Mouse (Mus musculus) hindbrain, embryonic 14.5 days (tissue): ENCODE results near the gene Psmd12. TPM values are rescaled to one million over a fixed set of nuclear protein-coding genes. Genes with fewer than 3 reads are reported as not detected.

Experiments used
- ATAC-seq: fragments of 200-750 bp; cut with Nextera tagmentation; 2 replicates; pipeline ENCODE4 v1.8.0; 2017; ENCODE audit warnings: moderate number of reproducible peaks, mild to moderate bottlenecking, moderate TSS enrichment, moderate library complexity; ENCODE audit not compliant: low FRiP score
- DNase-seq: peaks from one replicate; pipeline ENCODE4 v3.0.0-alpha.2; 2015; ENCODE audit warnings: low spot score
- H3K27ac ChIP-seq: fragments of 300-500 bp; sonication (generic); 2 replicates; pipeline ENCODE4 v1.5.1; 2014; ENCODE audit warnings: mild to moderate bottlenecking, moderate library complexity
- H3K27me3 ChIP-seq: fragments of 300-500 bp; sonication (generic); 2 replicates; pipeline ENCODE4 v1.6.1; 2014; ENCODE audit warnings: mild to moderate bottlenecking, low read length, mixed read lengths; ENCODE audit not compliant: control insufficient read depth, insufficient read depth
- H3K36me3 ChIP-seq: fragments of 300-500 bp; sonication (generic); replicated peaks from 2 replicates; pipeline ENCODE4 v1.6.1; 2014; ENCODE audit not compliant: control insufficient read depth, insufficient read depth
- H3K4me1 ChIP-seq: fragments of 300-500 bp; sonication (generic); replicated peaks from 2 replicates; pipeline ENCODE4 v1.6.1; 2014; ENCODE audit warnings: antibody characterized with exemption, low read length, mixed read lengths; ENCODE audit not compliant: control insufficient read depth, insufficient read depth
- H3K4me2 ChIP-seq: fragments of 300-500 bp; sonication (generic); replicated peaks from 2 replicates; pipeline ENCODE4 v1.6.1; 2014; ENCODE audit warnings: mild to moderate bottlenecking, moderate library complexity
- H3K4me3 ChIP-seq: fragments of 300-500 bp; sonication (generic); replicated peaks from 2 replicates; pipeline ENCODE4 v1.5.1; 2014; ENCODE audit warnings: mild to moderate bottlenecking, low read length
- H3K9ac ChIP-seq: fragments of 300-500 bp; sonication (generic); 2 replicates; pipeline ENCODE4 v1.6.1; 2014
- H3K9me3 ChIP-seq: fragments of 300-500 bp; sonication (generic); 2 replicates; pipeline ENCODE4 v1.6.1; 2016; ENCODE audit warnings: low read length; ENCODE audit not compliant: control insufficient read depth
- WGBS: fragments of 180-500 bp; shearing (Covaris S2); extraction: QIAGEN DNeasy Blood & Tissue Kit; methylation state at CpG from one replicate; pipeline ENCODE4 v1.1.7; 2014; 5-methylcytosine and 5-hydroxymethylcytosine counted together
- polyA plus RNA-seq: library from polyadenylated mRNA; unstranded; fragments of >200 nt; fragmentation: Nextera tagmentation; extraction: Ambion mirVana; gene quantifications from 2 replicates; pipeline ENCODE4 v1.2.1, GENCODE M21; 2014

Gene Psmd12
- polyA plus RNA-seq, 1 experiment from 2014 or later, result 159 TPM

GRCm38 (mm10) chr11:107458286-107458685, 21.0 kb upstream of the Psmd12 start:
- no peak overlapping the region for H3K9ac ChIP-seq
- 83% methylated on average over 12 of the region's 12 CpGs for WGBS

GRCm38 (mm10) chr11:107458986-107459385, 20.3 kb upstream of the Psmd12 start:
- Histone ChIP-seq H3K36me3 (no peaks in the 10 kb centered on the region), H3K9ac (no peak overlapping the region), H3K27me3 (no peaks in the 10 kb centered on the region), H3K27ac (no peak overlapping the region), H3K4me3 (no peak overlapping the region), H3K4me1 (no peaks in the 10 kb centered on the region), H3K4me2 (no peak overlapping the region), H3K9me3 (no peaks in the 10 kb centered on the region)
- DNase-seq (no peak), ATAC-seq (no peak)
- WGBS, result 92% methylated on average over 7 of the region's 7 CpGs

More at GRCm38 (mm10) chr11:107458286-107458685, 21.0 kb upstream of the Psmd12 start:
- ATAC-seq (no peak), DNase-seq (no peak)
- Histone ChIP-seq H3K4me2 (no peak overlapping the region), H3K4me3 (no peak overlapping the region), H3K36me3 (no peaks in the 10 kb centered on the region), H3K4me1 (no peaks in the 10 kb centered on the region), H3K9me3 (no peaks in the 10 kb centered on the region), H3K27me3 (no peaks in the 10 kb centered on the region), H3K27ac (no peak overlapping the region)

- Histone ChIP-seq H3K9ac (no peak overlapping the region), H3K27ac (no peak overlapping the region), H3K4me1 (no peaks in the 10 kb centered on the region), H3K9me3 (no peaks in the 10 kb centered on the region), H3K27me3 (no peaks in the 10 kb centered on the region), H3K36me3 (no peaks in the 10 kb centered on the region), H3K4me3 (no peak overlapping the region), H3K4me2 (no peak overlapping the region)
- ATAC-seq (no peak), DNase-seq (no peak)
- WGBS, result 65% methylated on average over 7 of the region's 7 CpGs
Measured at GRCm38 (mm10) chr11:107459828-107460227, 19.5 kb upstream of the Psmd12 start.

GRCm38 (mm10) chr11:107462478-107462877, 16.8 kb upstream of the Psmd12 start:
- no peak overlapping the region for H3K4me2 ChIP-seq
- no peak overlapping the region for H3K9ac ChIP-seq
- H3K4me1 ChIP-seq, result no peaks in the 10 kb centered on the region
- no peaks in the 10 kb centered on the region for H3K27me3 ChIP-seq
- ATAC-seq (no peak), DNase-seq (no peak)
- whole genome bisulfite sequencing, result 90% methylated on average over 3 of the region's 3 CpGs
- no peak overlapping the region for H3K27ac ChIP-seq
- no peaks in the 10 kb centered on the region for H3K36me3 ChIP-seq
- H3K4me3 ChIP-seq, result no peak overlapping the region
- no peaks in the 10 kb centered on the region for H3K9me3 ChIP-seq

GRCm38 (mm10) chr11:107463251-107463681, 16.0 kb upstream of the Psmd12 start:
- no peak overlapping the region for H3K4me3 ChIP-seq
- no peaks in the 10 kb centered on the region for H3K9me3 ChIP-seq
- ATAC-seq (no peak), DNase-seq (no peak)
- H3K9ac ChIP-seq, result no peak overlapping the region
- H3K4me1 ChIP-seq, result peaks cover 4% of the 10 kb centered on the region
- no peaks in the 10 kb centered on the region for H3K36me3 ChIP-seq
- 84% methylated on average over 12 of the region's 12 CpGs for WGBS
- H3K27ac ChIP-seq, result no peak overlapping the region
- no peak overlapping the region for H3K4me2 ChIP-seq
- no peaks in the 10 kb centered on the region for H3K27me3 ChIP-seq

GRCm38 (mm10) chr11:107464141-107464540, 15.1 kb upstream of the Psmd12 start:
- no peak overlapping the region for H3K4me3 ChIP-seq
- no peak overlapping the region for H3K9ac ChIP-seq
- H3K9me3 ChIP-seq, result no peaks in the 10 kb centered on the region
- no peaks in the 10 kb centered on the region for H3K36me3 ChIP-seq
- no peak overlapping the region for H3K4me2 ChIP-seq
- H3K27ac ChIP-seq, result no peak overlapping the region
- DNase-seq (no peak), ATAC-seq (no peak)
- H3K4me1 ChIP-seq, result peaks cover 8% of the 10 kb centered on the region
- H3K27me3 ChIP-seq, result no peaks in the 10 kb centered on the region
- WGBS, result 48% methylated on average over 6 of the region's 6 CpGs

GRCm38 (mm10) chr11:107465041-107465440, 14.2 kb upstream of the Psmd12 start:
- Histone ChIP-seq H3K4me3 (no peak overlapping the region), H3K9me3 (no peaks in the 10 kb centered on the region), H3K27ac (no peak overlapping the region), H3K4me2 (no peak overlapping the region), H3K36me3 (no peaks in the 10 kb centered on the region), H3K27me3 (no peaks in the 10 kb centered on the region), H3K9ac (no peak overlapping the region), H3K4me1 (peaks cover 8% of the 10 kb centered on the region)
- DNase-seq, result no peak
- WGBS, result 94% methylated on average over 4 of the region's 4 CpGs
- no peak for ATAC-seq

GRCm38 (mm10) chr11:107465969-107466368, 13.3 kb upstream of the Psmd12 start:
- Histone ChIP-seq H3K4me3 (no peak overlapping the region), H3K36me3 (no peaks in the 10 kb centered on the region), H3K4me2 (no peak overlapping the region), H3K27ac (no peak overlapping the region), H3K4me1 (peaks cover 10% of the 10 kb centered on the region), H3K27me3 (no peaks in the 10 kb centered on the region), H3K9ac (no peak overlapping the region), H3K9me3 (no peaks in the 10 kb centered on the region)
- 89% methylated on average over 1 of the region's 1 CpGs for WGBS
- DNase-seq (no peak), ATAC-seq (no peak)

GRCm38 (mm10) chr11:107466611-107467391, 12.5 kb upstream of the Psmd12 start:
- 74% methylated on average over 6 of the region's 6 CpGs for WGBS
- Histone ChIP-seq H3K9me3 (no peaks in the 10 kb centered on the region), H3K4me1 (peaks cover 14% of the 10 kb centered on the region), H3K9ac (no peak overlapping the region), H3K36me3 (no peaks in the 10 kb centered on the region), H3K4me3 (no peak overlapping the region), H3K27ac (no peak overlapping the region), H3K27me3 (no peaks in the 10 kb centered on the region), H3K4me2 (no peak overlapping the region)
- ATAC-seq (no peak), DNase-seq (no peak)
